Comparison of ENCODE assay signal across 13 mouse cellular contexts in genomic region chr5:147292506-147293120, GRCm38 (mm10). TPM values are rescaled to one million over a fixed set of nuclear protein-coding genes. Genes with fewer than 3 reads are reported as not detected.
A peak's percentile ranks its signal among the peaks of the same experiment; 100 is the strongest.
DNase-seq lines count a peak whose midpoint lies in the region; ATAC-seq and TF ChIP-seq lines count a peak whose summit lies in the region.
"Had no signal": no experiment of that assay in that cellular context is flagged by ENCODE, and none has a peak within 500 bp of the region (broad histone marks: within the 10 kb centered on the region; RNA-seq: fewer than 3 reads in every experiment).

No protein-coding gene starts in this region.

- no peaks in the 10 kb centered on the region for H3K9me3 ChIP-seq in forebrain, embryonic 14.5 days (replicated peaks; ENCODE audit: control insufficient read depth, low read length)
- H3K9me3 ChIP-seq in forebrain, embryonic 15.5 days: no peaks in the 10 kb centered on the region
- no peaks in the 10 kb centered on the region for H3K9me3 ChIP-seq in midbrain, embryonic 12.5 days
- no peaks in the 10 kb centered on the region for H3K9me3 ChIP-seq in midbrain, postnatal 0 days (ENCODE audit: low read length)
- no peaks in the 10 kb centered on the region for H3K9me3 ChIP-seq in limb, embryonic 10.5 days (replicated peaks)
- no peaks in the 10 kb centered on the region for H3K9me3 ChIP-seq in stomach, postnatal 0 days (ENCODE audit: control insufficient read depth, low read length)

- H3K4me2 ChIP-seq in forebrain, embryonic 14.5 days (ENCODE audit: low read length): no peak overlapping the region
- no peak overlapping the region for H3K4me2 ChIP-seq in forebrain, embryonic 15.5 days (replicated peaks)
- no peak overlapping the region for H3K4me2 ChIP-seq in midbrain, embryonic 12.5 days (replicated peaks)
- H3K4me2 ChIP-seq in midbrain, postnatal 0 days (ENCODE audit: low read depth, low read length, poor library complexity, severe bottlenecking): no peak overlapping the region
- H3K4me2 ChIP-seq in stomach, postnatal 0 days (replicated peaks; ENCODE audit: low read depth): 0 out of 2 replicates have a peak overlapping the region, but pooled peaks have one; percentile 9

- TF ChIP-seq EP300 in stomach, postnatal 0 days (optimal IDR thresholded peaks at IDR 0.05): no peak

- no peaks in the 10 kb centered on the region for H3K4me1 ChIP-seq in forebrain, embryonic 14.5 days (ENCODE audit: control insufficient read depth, insufficient read depth, low read length)
- 0 out of 2 replicates have a peak, but pooled peaks cover 2% of the 10 kb centered on the region for H3K4me1 ChIP-seq in forebrain, embryonic 15.5 days
- H3K4me1 ChIP-seq in midbrain, embryonic 12.5 days: peaks cover 3% of the 10 kb centered on the region; the same call in 1 of the 2 replicates
- no peaks in the 10 kb centered on the region for H3K4me1 ChIP-seq in midbrain, postnatal 0 days (ENCODE audit: insufficient read depth, low read length)
- H3K4me1 ChIP-seq in limb, embryonic 10.5 days: peaks cover 17% of the 10 kb centered on the region
- no peaks in the 10 kb centered on the region for H3K4me1 ChIP-seq in stomach, postnatal 0 days (replicated peaks; ENCODE audit: control insufficient read depth, insufficient read depth)

- H3K27ac ChIP-seq in forebrain, embryonic 14.5 days (ENCODE audit: low read depth, low read length): no peak overlapping the region
- no peak overlapping the region for H3K27ac ChIP-seq in forebrain, embryonic 15.5 days (replicated peaks)
- H3K27ac ChIP-seq in midbrain, embryonic 12.5 days (replicated peaks): no peak overlapping the region
- no peak overlapping the region for H3K27ac ChIP-seq in midbrain, postnatal 0 days (ENCODE audit: low read depth, low read length)
- no peak overlapping the region for H3K27ac ChIP-seq in limb, embryonic 10.5 days
- peak overlapping the region; percentile 50; the same call in 1 of the 2 replicates for H3K27ac ChIP-seq in stomach, postnatal 0 days (replicated peaks)
- H3K27ac ChIP-seq: layer of hippocampus, adult 2 months had no signal

- ATAC-seq in forebrain, embryonic 14.5 days: peak; percentile 10; the same call in 1 of the 2 replicates
- no peak for ATAC-seq in forebrain, embryonic 15.5 days (replicated peaks)
- ATAC-seq in midbrain, embryonic 12.5 days (ENCODE audit: low FRiP score, low read depth): peak; percentile 17; the same call in 1 of the 2 replicates
- ATAC-seq in midbrain, postnatal 0 days (ENCODE audit: low FRiP score): no peak
- ATAC-seq in stomach, postnatal 0 days (ENCODE audit: low FRiP score, low TSS enrichment): peak; percentile 69

- 53% methylated on average over 13 of the region's 13 CpGs for WGBS in forebrain, embryonic 14.5 days
- WGBS in forebrain, embryonic 15.5 days: 51% methylated on average over 13 of the region's 13 CpGs
- 54% methylated on average over 13 of the region's 13 CpGs for WGBS in midbrain, embryonic 12.5 days
- WGBS in midbrain, postnatal 0 days: 53% methylated on average over 13 of the region's 13 CpGs
- WGBS in limb, embryonic 10.5 days: 37% methylated on average over 13 of the region's 13 CpGs
- WGBS in stomach, postnatal 0 days: 25% methylated on average over 13 of the region's 13 CpGs

- no peak overlapping the region for H3K9ac ChIP-seq in forebrain, embryonic 14.5 days (ENCODE audit: low read length)
- H3K9ac ChIP-seq in forebrain, embryonic 15.5 days (replicated peaks): no peak overlapping the region
- no peak overlapping the region for H3K9ac ChIP-seq in midbrain, embryonic 12.5 days (replicated peaks)
- no peak overlapping the region for H3K9ac ChIP-seq in midbrain, postnatal 0 days (replicated peaks; ENCODE audit: low read length, poor library complexity, severe bottlenecking)
- H3K9ac ChIP-seq in stomach, postnatal 0 days (ENCODE audit: low read length): no peak overlapping the region

- no peaks in the 10 kb centered on the region for H3K36me3 ChIP-seq in forebrain, embryonic 14.5 days (ENCODE audit: control insufficient read depth, insufficient read depth, low read length)
- H3K36me3 ChIP-seq in forebrain, embryonic 15.5 days: no peaks in the 10 kb centered on the region
- no peaks in the 10 kb centered on the region for H3K36me3 ChIP-seq in midbrain, embryonic 12.5 days
- H3K36me3 ChIP-seq in midbrain, postnatal 0 days (ENCODE audit: insufficient read depth, low read length): no peaks in the 10 kb centered on the region
- no peaks in the 10 kb centered on the region for H3K36me3 ChIP-seq in limb, embryonic 10.5 days
- H3K36me3 ChIP-seq in stomach, postnatal 0 days (ENCODE audit: control insufficient read depth, insufficient read depth, low read length): no peaks in the 10 kb centered on the region

- no peak for DNase-seq in forebrain, embryonic 14.5 days (ENCODE audit: low spot score)
- no peak for DNase-seq in midbrain, postnatal 0 days (ENCODE audit: low spot score)
- DNase-seq in limb, embryonic 10.5 days (ENCODE audit: low spot score): peak; percentile 42
- DNase-seq in stomach, postnatal 0 days (ENCODE audit: low spot score): peak; percentile 50
- DNase-seq in gastrocnemius, adult 18-20 months (ENCODE audit: low spot score): no peak
- DNase-seq in adrenal gland, adult 8-10 months: no peak

- peaks cover 49% of the 10 kb centered on the region for H3K27me3 ChIP-seq in forebrain, embryonic 14.5 days (replicated peaks; ENCODE audit: control insufficient read depth, insufficient read depth, low read length)
- H3K27me3 ChIP-seq in forebrain, embryonic 15.5 days: peaks cover 66% of the 10 kb centered on the region
- peaks cover 72% of the 10 kb centered on the region for H3K27me3 ChIP-seq in midbrain, embryonic 12.5 days
- H3K27me3 ChIP-seq in midbrain, postnatal 0 days (ENCODE audit: insufficient read depth, low read length): peaks cover 50% of the 10 kb centered on the region
- H3K27me3 ChIP-seq in limb, embryonic 10.5 days (ENCODE audit: low read depth, poor library complexity, severe bottlenecking): peaks cover 59% of the 10 kb centered on the region
- peaks cover under 1% of the 10 kb centered on the region; the same call in 1 of the 2 replicates for H3K27me3 ChIP-seq in stomach, postnatal 0 days (ENCODE audit: control insufficient read depth, insufficient read depth, low read length)

- TF ChIP-seq CTCF in midbrain, postnatal 0 days (IDR thresholded peaks at IDR 0.05): no peak
- no peak for TF ChIP-seq CTCF in stomach, postnatal 0 days (IDR thresholded peaks at IDR 0.05; ENCODE audit: low read depth)

- H3K4me3 ChIP-seq in forebrain, embryonic 14.5 days (ENCODE audit: low read depth, low read length): no peak overlapping the region
- H3K4me3 ChIP-seq in forebrain, embryonic 15.5 days: no peak overlapping the region
- H3K4me3 ChIP-seq in midbrain, embryonic 12.5 days: no peak overlapping the region
- H3K4me3 ChIP-seq in midbrain, postnatal 0 days (ENCODE audit: low read depth, low read length): no peak overlapping the region
- no peak overlapping the region for H3K4me3 ChIP-seq in limb, embryonic 10.5 days
- H3K4me3 ChIP-seq in stomach, postnatal 0 days (ENCODE audit: low read depth, low read length): no peak overlapping the region
- H3K4me3 ChIP-seq: layer of hippocampus, adult 2 months had no signal

RNA-seq across cellular contexts. Expression of gene Cdx2, which starts 14.5 kb away (rescaled TPM):
- polyA plus RNA-seq in forebrain, embryonic 14.5 days (2014; fragmentation: Nextera tagmentation; extraction: Ambion mirVana): not detected in 2 replicates
- polyA plus RNA-seq in forebrain, embryonic 15.5 days (2015; fragmentation: Nextera tagmentation; extraction: Ambion mirVana): not detected in 2 replicates
- not detected in 2 replicates for polyA plus RNA-seq in midbrain, embryonic 12.5 days (2016; fragmentation: Nextera tagmentation; extraction: Ambion mirVana)
- total RNA-seq in midbrain, postnatal 0 days (2014; rRNA removed): not detected in 2 replicates
- polyA plus RNA-seq in midbrain, postnatal 0 days (2015; fragmentation: Nextera tagmentation; extraction: Ambion mirVana): not detected in 2 replicates
- polyA plus RNA-seq in limb, embryonic 10.5 days (2016; fragmentation: Nextera tagmentation; extraction: Ambion mirVana): 0.06 and 0.16 TPM in 2 replicates
- 0.05 and 0.06 TPM in 2 replicates for polyA plus RNA-seq in stomach, postnatal 0 days (2015; fragmentation: Nextera tagmentation; extraction: Ambion mirVana)
- not detected for total RNA-seq in gastrocnemius, adult 18-20 months (2021)
- total RNA-seq in adrenal gland, adult 8-10 months (2022): not detected
- total RNA-seq: layer of hippocampus, adult 2 months had no signal
- polyA plus RNA-seq: cerebellum, adult 2 months; embryonic facial prominence, embryonic 14.5 days; limb, embryonic 11.5 days had no signal

RNA-seq across cellular contexts. Expression of gene Pdx1, which starts 22.9 kb away (rescaled TPM):
- not detected in 2 replicates for polyA plus RNA-seq in forebrain, embryonic 14.5 days (2014; fragmentation: Nextera tagmentation; extraction: Ambion mirVana)
- polyA plus RNA-seq in forebrain, embryonic 15.5 days (2015; fragmentation: Nextera tagmentation; extraction: Ambion mirVana): not detected in 2 replicates
- not detected in 2 replicates for polyA plus RNA-seq in midbrain, embryonic 12.5 days (2016; fragmentation: Nextera tagmentation; extraction: Ambion mirVana)
- total RNA-seq in midbrain, postnatal 0 days (2014; rRNA removed): not detected in 2 replicates
- polyA plus RNA-seq in midbrain, postnatal 0 days (2015; fragmentation: Nextera tagmentation; extraction: Ambion mirVana): not detected in 2 replicates
- polyA plus RNA-seq in limb, embryonic 10.5 days (2016; fragmentation: Nextera tagmentation; extraction: Ambion mirVana): not detected in 2 replicates
- polyA plus RNA-seq in stomach, postnatal 0 days (2015; fragmentation: Nextera tagmentation; extraction: Ambion mirVana): 3.0 and 3.6 TPM in 2 replicates
- not detected for total RNA-seq in gastrocnemius, adult 18-20 months (2021)
- total RNA-seq in adrenal gland, adult 8-10 months (2022): not detected
- total RNA-seq: layer of hippocampus, adult 2 months had no signal
- polyA plus RNA-seq: cerebellum, adult 2 months; embryonic facial prominence, embryonic 14.5 days; frontal cortex, adult 2 months; limb, embryonic 11.5 days had no signal

RNA-seq across cellular contexts. Expression of gene Urad, which starts 29.6 kb away (rescaled TPM):
- polyA plus RNA-seq in forebrain, embryonic 14.5 days (2014; fragmentation: Nextera tagmentation; extraction: Ambion mirVana): not detected in 2 replicates
- polyA plus RNA-seq in forebrain, embryonic 15.5 days (2015; fragmentation: Nextera tagmentation; extraction: Ambion mirVana): not detected in 2 replicates
- polyA plus RNA-seq in midbrain, embryonic 12.5 days (2016; fragmentation: Nextera tagmentation; extraction: Ambion mirVana): not detected in 2 replicates
- not detected in 2 replicates for total RNA-seq in midbrain, postnatal 0 days (2014; rRNA removed)
- not detected in 2 replicates for polyA plus RNA-seq in midbrain, postnatal 0 days (2015; fragmentation: Nextera tagmentation; extraction: Ambion mirVana)
- polyA plus RNA-seq in limb, embryonic 10.5 days (2016; fragmentation: Nextera tagmentation; extraction: Ambion mirVana): not detected in 2 replicates
- not detected in 2 replicates for polyA plus RNA-seq in stomach, postnatal 0 days (2015; fragmentation: Nextera tagmentation; extraction: Ambion mirVana)
- not detected for total RNA-seq in gastrocnemius, adult 18-20 months (2021)
- total RNA-seq in adrenal gland, adult 8-10 months (2022): 1 to 10 TPM in 2 of 4 experiments, not detected in 2; 1.2 to 1.5 TPM
- total RNA-seq: layer of hippocampus, adult 2 months had no signal
- polyA plus RNA-seq: cerebellum, adult 2 months; embryonic facial prominence, embryonic 14.5 days; frontal cortex, adult 2 months; limb, embryonic 11.5 days had no signal

Comparison
In these comparisons a context has a peak if more than half of its experiments do, and no peak if none do; other contexts are left out.
1. ATAC-seq: peak in forebrain, embryonic 14.5 days (single experiment), midbrain, embryonic 12.5 days (single experiment) and stomach, postnatal 0 days (single experiment); none in forebrain, embryonic 15.5 days (single experiment) and midbrain, postnatal 0 days (single experiment).
2. DNase-seq: peak in limb, embryonic 10.5 days (single experiment) and stomach, postnatal 0 days (single experiment); none in forebrain, embryonic 14.5 days (single experiment), midbrain, postnatal 0 days (single experiment), gastrocnemius, adult 18-20 months (single experiment) and adrenal gland, adult 8-10 months (single experiment).